Mouse (Mus musculus): ENCODE results near the gene Gm21969. TPM values are rescaled to one million over a fixed set of nuclear protein-coding genes. Genes with fewer than 3 reads are reported as not detected.

The Gm21969 gene
- 0.07 TPM in 1 of 2 replicates, not detected in the other for polyA plus RNA-seq (2012; ENCODE audit: low replicate concordance)

DNA sequence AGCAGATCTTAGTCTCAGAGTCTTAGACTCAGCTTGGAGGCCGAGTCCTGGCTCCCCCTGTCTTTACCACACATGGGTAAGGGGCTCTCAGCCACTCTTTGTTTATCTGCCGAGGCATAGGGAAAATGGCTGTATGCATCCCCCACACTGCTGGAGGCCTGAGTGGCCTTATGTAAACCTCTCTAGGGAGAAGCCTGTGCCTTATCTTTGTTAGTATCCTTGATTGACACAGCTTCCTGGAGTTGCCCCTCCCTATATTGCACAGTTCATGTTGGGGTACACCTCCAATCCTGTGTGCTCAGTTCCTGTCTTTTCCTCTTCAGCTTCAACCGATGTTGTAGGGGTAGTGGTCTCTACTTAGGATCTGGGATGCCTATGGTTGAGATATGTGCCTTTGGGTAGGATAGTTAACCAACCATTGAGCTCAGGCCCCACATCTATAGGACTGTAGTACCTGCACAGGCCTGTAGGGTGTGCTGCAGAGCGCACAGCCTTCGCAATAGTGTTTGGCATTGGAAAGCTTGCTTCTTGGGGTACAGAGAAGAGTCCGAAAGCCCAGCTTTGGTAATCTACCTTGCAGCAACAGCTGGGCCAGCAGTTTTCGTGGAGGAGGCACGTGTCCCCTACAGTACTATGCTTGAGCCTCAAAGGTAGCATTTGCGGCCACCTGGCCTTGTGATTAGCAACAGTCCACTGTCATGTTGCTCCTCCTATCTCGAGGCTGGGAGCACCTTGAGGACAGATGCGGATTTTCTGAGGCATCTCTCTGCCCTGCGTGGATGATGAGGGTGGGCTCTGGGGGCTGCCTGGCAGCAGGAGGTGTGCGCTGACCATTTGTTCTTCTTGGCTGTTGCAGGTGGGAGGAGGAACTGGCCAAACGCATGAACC lies at the start of gene Gm21969:
Gene Gm21969, plus strand, starts transcription at position 830 of the 888 bp plus-strand sequence.

DNA sequence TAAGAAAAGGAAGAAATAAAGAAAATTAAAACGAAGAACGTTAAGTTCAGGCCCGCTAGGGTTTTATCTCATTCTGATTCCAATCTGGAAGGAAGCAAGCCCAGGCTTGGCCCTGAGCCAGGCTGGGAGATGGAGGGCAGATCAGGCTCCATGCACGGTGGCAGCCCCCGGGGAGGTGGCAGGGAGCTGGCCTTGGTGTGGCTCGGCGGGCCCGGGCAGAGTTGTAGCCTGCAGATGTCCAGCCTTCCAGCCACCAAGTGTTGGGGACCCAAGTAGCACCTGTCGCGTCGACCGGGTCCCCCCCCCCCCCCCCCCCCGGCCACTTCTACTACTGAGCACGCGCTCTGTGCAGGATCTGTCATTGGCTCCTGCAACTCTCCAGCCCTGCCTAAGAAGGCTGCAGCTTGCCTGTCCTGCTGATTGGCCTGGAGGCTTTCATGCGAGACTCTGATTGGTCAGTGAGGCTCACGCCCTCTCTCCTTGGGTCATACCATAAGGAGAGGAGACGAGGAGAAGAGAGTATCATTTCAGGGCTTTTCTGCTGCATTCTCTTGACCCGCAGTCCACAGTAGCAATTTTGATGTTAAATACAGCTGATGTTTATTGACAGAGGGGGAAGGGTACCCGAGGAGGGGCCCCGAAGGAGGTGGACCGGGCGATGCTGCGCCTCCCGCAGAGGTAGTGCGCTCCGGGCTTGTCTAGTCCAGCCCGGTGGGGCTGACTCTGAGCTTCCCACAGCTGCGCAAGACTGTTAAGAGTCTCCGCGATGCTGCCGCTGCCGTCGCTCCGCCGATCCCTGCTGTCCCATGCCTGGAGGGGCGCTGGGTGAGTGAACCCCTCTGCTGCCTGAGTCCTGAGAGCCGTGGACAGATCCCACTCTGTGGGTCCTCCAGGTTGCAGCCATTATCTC lies 19.6 kb downstream of the Gm21969 start, which contains the start of gene Aldh4a1:
Gene Aldh4a1, plus strand, starts transcription at position 494 of the 910 bp plus-strand sequence.

DNA sequence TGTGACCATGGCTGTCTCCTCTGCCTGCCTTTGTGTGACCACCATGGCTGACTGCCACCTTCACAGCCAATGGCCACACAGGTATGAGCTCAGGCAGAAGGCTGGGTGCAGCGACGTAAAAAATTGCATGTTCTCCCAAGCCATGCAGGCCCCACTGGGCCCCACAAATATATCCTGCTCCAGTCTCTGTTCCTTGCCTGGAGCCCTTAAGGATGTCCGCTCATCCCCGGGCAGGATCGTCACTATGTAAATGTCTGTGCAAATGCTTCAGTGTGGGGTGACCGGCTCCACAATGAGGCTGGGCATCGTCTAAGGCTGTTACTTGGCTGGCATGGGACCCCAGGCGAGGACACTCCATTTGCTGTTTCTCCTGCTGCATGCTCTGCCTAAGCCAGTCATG lies 50.3 kb downstream of the Gm21969 start, which contains the start of gene Tas1r2:
Gene Tas1r2, plus strand, starts transcription at position 301 of the 400 bp plus-strand sequence.

Other genes with a start within 250 kb of the Gm21969 start
- 3.4 and 6.7 TPM in 2 replicates for gene Iffo2, start 72.6 kb upstream of the Gm21969 start, polyA plus RNA-seq (2012; ENCODE audit: low replicate concordance)
- 15.3 and 18.1 TPM in 2 replicates for gene Aldh4a1, start 19.7 kb downstream of the Gm21969 start, polyA plus RNA-seq (2012; ENCODE audit: low replicate concordance)
- not detected in 2 replicates for gene Tas1r2, start 50.4 kb downstream of the Gm21969 start, polyA plus RNA-seq (2012; ENCODE audit: low replicate concordance)
- gene Pax7, start 230.3 kb downstream of the Gm21969 start, polyA plus RNA-seq (2012; ENCODE audit: low replicate concordance), result 0.10 TPM in 1 of 2 replicates, not detected in the other

Data from hematopoietic multipotent progenitor cell, adult 10-12 weeks (in vitro differentiated cells).